Mouse (Mus musculus) C2C12 (cell line): ENCODE data around the gene Psma1.

Source experiments
- CTCF ChIP-seq: IDR thresholded peaks from one replicate; pipeline ENCODE4 v1.5.1; 2011; ENCODE audit not compliant: control insufficient read depth, insufficient read depth, insufficient read length
- MAX ChIP-seq: IDR thresholded peaks from one replicate; pipeline ENCODE4 v1.6.1; 2011; ENCODE audit warnings: mild to moderate bottlenecking, control low read depth

GRCm38 (mm10) chr7:114251684-114252083, 24.2 kb downstream of the Psma1 start:
- TF ChIP-seq CTCF (no peak), MAX (no peak)
